Mouse (Mus musculus) cerebellum, adult 2 months (tissue): ENCODE data around the gene Atg3.

ENCODE experiments used
- CTCF ChIP-seq: fragments of 200-500 bp; IDR thresholded peaks from 2 replicates; pipeline ENCODE4 v1.5.1; 2011; ENCODE audit warnings: low read depth, mild to moderate bottlenecking, control low read depth, low read length, moderate library complexity, borderline replicate concordance; ENCODE audit not compliant: insufficient read depth
- POLR2A ChIP-seq: fragments of 200-500 bp; IDR thresholded peaks from 2 replicates; pipeline ENCODE4 v1.6.1; 2011; ENCODE audit warnings: low read length, control low read depth, borderline replicate concordance; ENCODE audit not compliant: insufficient read depth

- TF ChIP-seq CTCF, result no peak
- TF ChIP-seq POLR2A, result no peak
Measured at GRCm38 (mm10) chr16:45224431-45225008, 65.9 kb downstream of the Atg3 start.
